Comparison of ENCODE assay signal across 22 mouse cellular contexts in genomic region chr5:106438916-106439315, GRCm38 (mm10). TPM values are rescaled to one million over a fixed set of nuclear protein-coding genes. Genes with fewer than 3 reads are reported as not detected.
"Had no signal": no experiment of that assay in that cellular context is flagged by ENCODE, and none has a peak within 500 bp of the region (broad histone marks: within the 10 kb centered on the region; RNA-seq: fewer than 3 reads in every experiment).

No protein-coding gene starts in this region.

- H3K36me3 ChIP-seq: neural tube, embryonic 15.5 days; stomach, embryonic 15.5 days had no signal

- H3K27ac ChIP-seq: neural tube, embryonic 15.5 days; stomach, embryonic 15.5 days; stomach, postnatal 0 days had no signal

- H3K9me3 ChIP-seq: neural tube, embryonic 15.5 days; stomach, embryonic 15.5 days had no signal

- DNase-seq: retina, postnatal 1 day; right cerebral cortex, adult 18-20 months; right cerebral cortex, postnatal 14 days; right cerebral cortex, postnatal 25 days; right cerebral cortex, postnatal 4 days; spleen, adult 18-20 months; thymus, adult 18-20 months; thymus, adult 2 months; thymus, postnatal 14 days; thymus, postnatal 25 days; thymus, postnatal 36 days; thymus, postnatal 4 days had no signal

- H3K4me3 ChIP-seq: neural tube, embryonic 15.5 days; stomach, embryonic 15.5 days had no signal

- H3K4me1 ChIP-seq: neural tube, embryonic 15.5 days; stomach, embryonic 15.5 days had no signal

RNA-seq across cellular contexts. Expression of gene Barhl2, which starts 19.1 kb away (rescaled TPM):
- total RNA-seq: neutrophil, adult 5-6 weeks had no signal
- polyA plus RNA-seq: small intestine, adult 2 months; spleen, adult 2 months; stomach, embryonic 14.5 days; stomach, embryonic 15.5 days; stomach, embryonic 16.5 days; stomach, postnatal 0 days; thymus, adult 2 months; thymus, postnatal 0 days; urinary bladder, adult 2 months had no signal
